Mouse (Mus musculus): Measurements from ENCODE around the gene Ryk.

DNA sequence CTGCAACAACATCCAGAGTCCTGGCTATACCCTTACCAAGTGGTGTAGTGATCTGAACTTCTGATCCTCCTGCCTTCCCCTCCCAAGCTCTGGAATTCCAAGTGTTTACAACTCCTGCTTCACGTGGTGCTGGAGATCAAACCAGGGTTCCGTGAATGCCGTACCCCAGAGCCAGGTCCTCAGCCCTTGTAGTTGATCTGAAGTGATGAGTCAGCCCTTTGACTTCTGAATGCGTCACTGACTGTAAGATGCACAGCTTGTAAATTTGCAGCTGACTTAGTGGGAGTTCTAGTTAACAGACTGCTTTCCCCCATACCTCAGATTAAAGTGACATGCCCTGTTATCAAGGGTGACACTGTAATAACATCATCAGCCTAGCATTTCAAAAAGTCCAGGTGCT is 8.9 kb downstream of the Ryk start:
- no peak for TF ChIP-seq POLR2A (IDR thresholded peaks at IDR 0.05; ENCODE audit: insufficient read depth, low read depth, low read length)
- no peak for TF ChIP-seq CTCF (IDR thresholded peaks at IDR 0.05)
